Mouse (Mus musculus) lung, postnatal 0 days (tissue): ENCODE measurements around the gene Lipc. TPM values are rescaled to one million over a fixed set of nuclear protein-coding genes. Genes with fewer than 3 reads are reported as not detected.

Source experiments
- ATAC-seq: fragments of 200-750 bp; cut with Nextera tagmentation; 2 replicates; pipeline ENCODE4 v1.8.0; 2017; ENCODE audit warnings: moderate library complexity
- DNase-seq: peaks from one replicate; pipeline ENCODE4 v3.0.0-alpha.2; 2016; ENCODE audit warnings: low spot score
- H3K27ac ChIP-seq: fragments of 300-500 bp; sonication (generic); 2 replicates; pipeline ENCODE4 v1.5.1; 2014; ENCODE audit warnings: antibody characterized with exemption, mild to moderate bottlenecking, low read length, mixed read lengths
- H3K27me3 ChIP-seq: fragments of 300-500 bp; sonication (generic); replicated peaks from 2 replicates; pipeline ENCODE4 v1.6.1; 2014; ENCODE audit warnings: low read length, mixed read lengths; ENCODE audit not compliant: insufficient read depth
- H3K36me3 ChIP-seq: fragments of 300-500 bp; sonication (generic); 2 replicates; pipeline ENCODE4 v1.6.1; 2014; ENCODE audit warnings: low read length, mixed read lengths; ENCODE audit not compliant: insufficient read depth
- H3K4me1 ChIP-seq: fragments of 300-500 bp; sonication (generic); 2 replicates; pipeline ENCODE4 v1.6.1; 2014; ENCODE audit warnings: antibody characterized with exemption, low read depth, low read length, mixed read lengths; ENCODE audit not compliant: insufficient read depth
- H3K4me2 ChIP-seq: fragments of 300-500 bp; sonication (generic); replicated peaks from 2 replicates; pipeline ENCODE4 v1.6.1; 2014; ENCODE audit warnings: low read depth, mild to moderate bottlenecking, low read length, moderate library complexity, mixed read lengths
- H3K4me3 ChIP-seq: fragments of 300-500 bp; sonication (generic); 2 replicates; pipeline ENCODE4 v1.5.1; 2014; ENCODE audit warnings: low read depth, low read length
- H3K9ac ChIP-seq: fragments of 300-500 bp; sonication (generic); replicated peaks from 2 replicates; pipeline ENCODE4 v1.6.1; 2014; ENCODE audit warnings: low read depth, mild to moderate bottlenecking
- H3K9me3 ChIP-seq: fragments of 300-500 bp; sonication (generic); 2 replicates; pipeline ENCODE4 v1.6.1; 2016; ENCODE audit warnings: low read length, mixed read lengths
- CTCF ChIP-seq: IDR thresholded peaks from 2 replicates; pipeline ENCODE4 v1.5.1; 2016; ENCODE audit warnings: antibody characterized with exemption, mild to moderate bottlenecking
- EP300 ChIP-seq: IDR thresholded peaks from 2 replicates; pipeline ENCODE4 v1.6.1; 2016; ENCODE audit warnings: antibody characterized with exemption, mild to moderate bottlenecking, control low read depth
- WGBS: fragments of 180-500 bp; shearing (Covaris S2); extraction: QIAGEN DNeasy Blood & Tissue Kit; methylation state at CpG from one replicate; pipeline ENCODE4 v1.1.7; 2014; 5-methylcytosine and 5-hydroxymethylcytosine counted together
- polyA plus RNA-seq: library from polyadenylated mRNA; unstranded; fragments of >200 nt; fragmentation: Nextera tagmentation; extraction: Ambion mirVana; gene quantifications from 2 replicates; pipeline ENCODE4 v1.2.1, GENCODE M21; 2015

Gene Lipc
- polyA plus RNA-seq, 1 experiment from 2014 or later = 0.21 TPM

- Histone ChIP-seq H3K36me3 (no peaks in the 10 kb centered on the region), H3K9me3 (no peaks in the 10 kb centered on the region), H3K27ac (no peak overlapping the region), H3K4me3 (no peak overlapping the region), H3K9ac (no peak overlapping the region), H3K4me2 (no peak overlapping the region), H3K27me3 (no peaks in the 10 kb centered on the region), H3K4me1 (no peaks in the 10 kb centered on the region)
- DNase-seq (no peak), ATAC-seq (no peak)
- WGBS = 88% methylated on average over 5 of the region's 5 CpGs
- no peak for TF ChIP-seq CTCF
- no peak for TF ChIP-seq EP300
Measured at GRCm38 (mm10) chr9:70959866-70960265, 7.8 kb upstream of the Lipc start.

- no peaks in the 10 kb centered on the region for H3K4me1 ChIP-seq
- no peaks in the 10 kb centered on the region for H3K36me3 ChIP-seq
- no peaks in the 10 kb centered on the region for H3K9me3 ChIP-seq
- TF ChIP-seq EP300 = no peak
- TF ChIP-seq CTCF = no peak
- H3K4me2 ChIP-seq = no peak overlapping the region
- H3K4me3 ChIP-seq = no peak overlapping the region
- WGBS = 84% methylated on average over 3 of the region's 3 CpGs
- H3K27ac ChIP-seq = no peak overlapping the region
- DNase-seq (no peak), ATAC-seq (no peak)
- no peak overlapping the region for H3K9ac ChIP-seq
- no peaks in the 10 kb centered on the region for H3K27me3 ChIP-seq
Measured at GRCm38 (mm10) chr9:70959447-70959846, 7.4 kb upstream of the Lipc start.

GRCm38 (mm10) chr9:70958381-70958780, 6.4 kb upstream of the Lipc start:
- Histone ChIP-seq H3K27me3 (no peaks in the 10 kb centered on the region), H3K4me2 (no peak overlapping the region), H3K4me3 (no peak overlapping the region), H3K9ac (no peak overlapping the region), H3K27ac (no peak overlapping the region), H3K36me3 (no peaks in the 10 kb centered on the region), H3K4me1 (no peaks in the 10 kb centered on the region), H3K9me3 (no peaks in the 10 kb centered on the region)
- TF ChIP-seq CTCF (no peak), EP300 (no peak)
- DNase-seq = no peak
- 57% methylated on average over 5 of the region's 5 CpGs for WGBS
- ATAC-seq = no peak

GRCm38 (mm10) chr9:70957717-70958116, 5.7 kb upstream of the Lipc start:
- 56% methylated on average over 3 of the region's 3 CpGs for WGBS
- Histone ChIP-seq H3K9ac (no peak overlapping the region), H3K4me1 (no peaks in the 10 kb centered on the region), H3K27me3 (no peaks in the 10 kb centered on the region), H3K4me3 (no peak overlapping the region), H3K4me2 (no peak overlapping the region), H3K36me3 (no peaks in the 10 kb centered on the region), H3K9me3 (no peaks in the 10 kb centered on the region), H3K27ac (no peak overlapping the region)
- DNase-seq (no peak), ATAC-seq (no peak)
- TF ChIP-seq CTCF (no peak), EP300 (no peak)

GRCm38 (mm10) chr9:70954226-70954625, 2.2 kb upstream of the Lipc start:
- Histone ChIP-seq H3K27ac (no peak overlapping the region), H3K4me2 (no peak overlapping the region), H3K36me3 (no peaks in the 10 kb centered on the region), H3K27me3 (no peaks in the 10 kb centered on the region), H3K4me1 (no peaks in the 10 kb centered on the region), H3K9me3 (no peaks in the 10 kb centered on the region), H3K9ac (no peak overlapping the region), H3K4me3 (no peak overlapping the region)
- ATAC-seq = no peak
- DNase-seq = no peak
- TF ChIP-seq CTCF (no peak), EP300 (no peak)
- WGBS = 83% methylated on average over 3 of the region's 3 CpGs

GRCm38 (mm10) chr9:70949336-70949735, 2.7 kb downstream of the Lipc start:
- H3K9me3 ChIP-seq = no peaks in the 10 kb centered on the region
- H3K9ac ChIP-seq = no peak overlapping the region
- DNase-seq = peak; percentile 25
- WGBS = 59% methylated on average over 8 of the region's 8 CpGs
- TF ChIP-seq CTCF (no peak), EP300 (peak; percentile 76)
- H3K27me3 ChIP-seq = no peaks in the 10 kb centered on the region
- no peak overlapping the region for H3K4me3 ChIP-seq
- H3K4me1 ChIP-seq = no peaks in the 10 kb centered on the region
- no peaks in the 10 kb centered on the region for H3K36me3 ChIP-seq
- peak; percentile 55; the same call in 1 of the 2 replicates for ATAC-seq
- no peak overlapping the region for H3K4me2 ChIP-seq
- no peak overlapping the region for H3K27ac ChIP-seq

- H3K4me3 ChIP-seq = no peak overlapping the region
- H3K36me3 ChIP-seq = no peaks in the 10 kb centered on the region
- no peaks in the 10 kb centered on the region for H3K9me3 ChIP-seq
- DNase-seq (no peak), ATAC-seq (no peak)
- no peaks in the 10 kb centered on the region for H3K4me1 ChIP-seq
- H3K9ac ChIP-seq = no peak overlapping the region
- TF ChIP-seq EP300 = no peak
- TF ChIP-seq CTCF = no peak
- H3K4me2 ChIP-seq = no peak overlapping the region
- WGBS = 74% methylated on average over 5 of the region's 5 CpGs
- H3K27ac ChIP-seq = no peak overlapping the region
- no peaks in the 10 kb centered on the region for H3K27me3 ChIP-seq
Measured at GRCm38 (mm10) chr9:70947312-70947711, 4.7 kb downstream of the Lipc start.
